Mouse (Mus musculus) hindbrain, embryonic 10.5 days (tissue): ENCODE data around the gene Hic1. TPM values are rescaled to one million over a fixed set of nuclear protein-coding genes. Genes with fewer than 3 reads are reported as not detected.

Source experiments
- DNase-seq: peaks from one replicate; pipeline ENCODE4 v3.0.0-alpha.2; 2017; ENCODE audit warnings: low spot score
- H3K27ac ChIP-seq: fragments of 300-500 bp; sonication (generic); 2 replicates; pipeline ENCODE4 v1.5.1; 2016; ENCODE audit warnings: mild to moderate bottlenecking, moderate library complexity
- H3K27me3 ChIP-seq: fragments of 300-500 bp; sonication (generic); 2 replicates; pipeline ENCODE4 v1.6.1; 2016; ENCODE audit warnings: mild to moderate bottlenecking; ENCODE audit not compliant: poor library complexity, insufficient read depth, severe bottlenecking
- H3K36me3 ChIP-seq: fragments of 300-500 bp; sonication (generic); 2 replicates; pipeline ENCODE4 v1.6.1; 2016; ENCODE audit warnings: mild to moderate bottlenecking, moderate library complexity
- H3K4me1 ChIP-seq: fragments of 300-500 bp; sonication (generic); replicated peaks from 2 replicates; pipeline ENCODE4 v1.6.1; 2016; ENCODE audit warnings: mild to moderate bottlenecking
- H3K4me3 ChIP-seq: fragments of 300-500 bp; sonication (generic); 2 replicates; pipeline ENCODE4 v1.5.1; 2016; ENCODE audit warnings: mild to moderate bottlenecking, moderate library complexity
- H3K9me3 ChIP-seq: fragments of 300-500 bp; sonication (generic); 2 replicates; pipeline ENCODE4 v1.6.1; 2016; ENCODE audit warnings: mild to moderate bottlenecking, moderate library complexity
- WGBS: fragments of 180-500 bp; shearing (Covaris S2); methylation state at CpG from one replicate; pipeline ENCODE4 v1.1.7; 2016; 5-methylcytosine and 5-hydroxymethylcytosine counted together
- polyA plus RNA-seq: library from polyadenylated mRNA; unstranded; fragments of >200 nt; fragmentation: Nextera tagmentation; extraction: Ambion mirVana; gene quantifications from 2 replicates; pipeline ENCODE4 v1.2.1, GENCODE M21; 2016

The Hic1 gene
- polyA plus RNA-seq, 1 experiment from 2014 or later = 0.52 TPM

GRCm38 (mm10) chr11:75200935-75201334 is 31.6 kb upstream of the Hic1 start:
- Histone ChIP-seq H3K27me3 (peaks cover 71% of the 10 kb centered on the region), H3K27ac (no peak overlapping the region), H3K9me3 (no peaks in the 10 kb centered on the region), H3K4me1 (peaks cover 69% of the 10 kb centered on the region), H3K36me3 (no peaks in the 10 kb centered on the region), H3K4me3 (no peak overlapping the region)
- 90% methylated on average over 12 of the region's 12 CpGs for WGBS
- DNase-seq = no peak

- no peak overlapping the region for H3K4me3 ChIP-seq
- no peak overlapping the region for H3K27ac ChIP-seq
- H3K4me1 ChIP-seq = peaks cover 78% of the 10 kb centered on the region
- 82% methylated on average over 5 of the region's 5 CpGs for WGBS
- no peaks in the 10 kb centered on the region for H3K9me3 ChIP-seq
- H3K36me3 ChIP-seq = no peaks in the 10 kb centered on the region
- DNase-seq = no peak
- peaks cover 80% of the 10 kb centered on the region for H3K27me3 ChIP-seq
These were observed 30.6 kb upstream of the Hic1 start for GRCm38 (mm10) chr11:75199951-75200350.

- 60% methylated on average over 4 of the region's 4 CpGs for WGBS
- H3K9me3 ChIP-seq = no peaks in the 10 kb centered on the region
- H3K27me3 ChIP-seq = peaks cover 91% of the 10 kb centered on the region
- no peak overlapping the region for H3K4me3 ChIP-seq
- no peak for DNase-seq
- H3K4me1 ChIP-seq = peaks cover 79% of the 10 kb centered on the region
- H3K27ac ChIP-seq = no peak overlapping the region
- H3K36me3 ChIP-seq = no peaks in the 10 kb centered on the region
These were observed 29.5 kb upstream of the Hic1 start for GRCm38 (mm10) chr11:75198792-75199191.

GRCm38 (mm10) chr11:75197956-75198355 is 28.6 kb upstream of the Hic1 start:
- no peak for DNase-seq
- Histone ChIP-seq H3K36me3 (no peaks in the 10 kb centered on the region), H3K27ac (no peak overlapping the region), H3K4me1 (peaks cover 80% of the 10 kb centered on the region), H3K4me3 (no peak overlapping the region), H3K27me3 (peaks cover 93% of the 10 kb centered on the region), H3K9me3 (no peaks in the 10 kb centered on the region)
- 21% methylated on average over 7 of the region's 7 CpGs for WGBS

GRCm38 (mm10) chr11:75196131-75196530 is 26.8 kb upstream of the Hic1 start:
- WGBS = 51% methylated on average over 6 of the region's 6 CpGs
- Histone ChIP-seq H3K27me3 (peaks cover 100% of the 10 kb centered on the region), H3K27ac (no peak overlapping the region), H3K4me3 (peak overlapping the region; percentile 2; the same call in 1 of the 2 replicates), H3K36me3 (no peaks in the 10 kb centered on the region), H3K4me1 (peaks cover 73% of the 10 kb centered on the region), H3K9me3 (no peaks in the 10 kb centered on the region)
- DNase-seq = no peak

GRCm38 (mm10) chr11:75194850-75195461 is 25.6 kb upstream of the Hic1 start:
- Histone ChIP-seq H3K4me3 (peak overlapping the region; percentile 60), H3K9me3 (no peaks in the 10 kb centered on the region), H3K27ac (peak overlapping the region; percentile 75; the same call in 1 of the 2 replicates), H3K27me3 (peaks cover 92% of the 10 kb centered on the region), H3K36me3 (no peaks in the 10 kb centered on the region), H3K4me1 (peaks cover 72% of the 10 kb centered on the region)
- WGBS = under 1% methylated on average over 39 of the region's 39 CpGs
- peak; percentile 72 for DNase-seq

GRCm38 (mm10) chr11:75194121-75194849 is 25.0 kb upstream of the Hic1 start:
- Histone ChIP-seq H3K27ac (peak overlapping the region; percentile 75), H3K4me3 (peak overlapping the region; percentile 60), H3K4me1 (peaks cover 78% of the 10 kb centered on the region), H3K9me3 (no peaks in the 10 kb centered on the region), H3K27me3 (peaks cover 85% of the 10 kb centered on the region), H3K36me3 (no peaks in the 10 kb centered on the region)
- WGBS = under 1% methylated on average over 52 of the region's 52 CpGs
- DNase-seq = peak; percentile 52

- H3K4me1 ChIP-seq = peaks cover 80% of the 10 kb centered on the region
- H3K36me3 ChIP-seq = no peaks in the 10 kb centered on the region
- peak within 1 kb of the TSS; percentile 75 for H3K27ac ChIP-seq
- H3K9me3 ChIP-seq = no peaks in the 10 kb centered on the region
- DNase-seq = peak; percentile 58
- H3K4me3 ChIP-seq = peak within 1 kb of the TSS; percentile 60
- WGBS = under 1% methylated on average over 84 of the region's 84 CpGs
- H3K27me3 ChIP-seq = peaks cover 77% of the 10 kb centered on the region
These were observed 24.1 kb upstream of the Hic1 start, which contains the start of gene Rtn4rl1 for GRCm38 (mm10) chr11:75193256-75194071. Gene Rtn4rl1 (plus strand): TSS chr11:75193783.

- peak; percentile 80 for DNase-seq
- peaks cover 71% of the 10 kb centered on the region for H3K4me1 ChIP-seq
These were observed 23.3 kb upstream of the Hic1 start for GRCm38 (mm10) chr11:75192336-75193214.

GRCm38 (mm10) chr11:75191841-75192240 is 22.5 kb upstream of the Hic1 start:
- Histone ChIP-seq H3K36me3 (no peaks in the 10 kb centered on the region), H3K9me3 (no peaks in the 10 kb centered on the region), H3K4me1 (peaks cover 66% of the 10 kb centered on the region), H3K27ac (no peak overlapping the region), H3K27me3 (peaks cover 61% of the 10 kb centered on the region), H3K4me3 (no peak overlapping the region; the same call in 1 of the 2 replicates)
- no peak for DNase-seq
- 69% methylated on average over 6 of the region's 6 CpGs for WGBS

More at GRCm38 (mm10) chr11:75192336-75193214, 23.3 kb upstream of the Hic1 start:
- H3K27me3 ChIP-seq = peaks cover 68% of the 10 kb centered on the region
- H3K4me3 ChIP-seq = peak overlapping the region; percentile 60
- no peak overlapping the region for H3K27ac ChIP-seq
- H3K9me3 ChIP-seq = no peaks in the 10 kb centered on the region
- WGBS = 23% methylated on average over 13 of the region's 13 CpGs
- no peaks in the 10 kb centered on the region for H3K36me3 ChIP-seq

GRCm38 (mm10) chr11:75190905-75191441 is 21.7 kb upstream of the Hic1 start, which contains the start of gene Dph1:
Gene Dph1 (minus strand): TSS chr11:75191241.
- peak within 1 kb of the TSS; percentile 80 for H3K27ac ChIP-seq
- 47% methylated on average over 5 of the region's 5 CpGs for WGBS
- DNase-seq = no peak
- H3K4me1 ChIP-seq = peaks cover 63% of the 10 kb centered on the region
- peaks cover 52% of the 10 kb centered on the region for H3K27me3 ChIP-seq
- H3K36me3 ChIP-seq = no peaks in the 10 kb centered on the region
- peak within 1 kb of the TSS; percentile 93 for H3K4me3 ChIP-seq
- no peaks in the 10 kb centered on the region for H3K9me3 ChIP-seq

- under 1% methylated on average over 24 of the region's 24 CpGs for WGBS
- H3K36me3 ChIP-seq = peaks cover 5% of the 10 kb centered on the region; the same call in 1 of the 2 replicates
- peaks cover 46% of the 10 kb centered on the region for H3K27me3 ChIP-seq
- peak overlapping the region; percentile 93 for H3K4me3 ChIP-seq
- H3K27ac ChIP-seq = peak overlapping the region; percentile 80
- no peaks in the 10 kb centered on the region for H3K9me3 ChIP-seq
- DNase-seq = peak; percentile 87
- H3K4me1 ChIP-seq = peaks cover 58% of the 10 kb centered on the region
These were observed 21.0 kb upstream of the Hic1 start for GRCm38 (mm10) chr11:75190371-75190724.
